Mouse (Mus musculus): Measurements from ENCODE around the gene Cybrd1.

DNA sequence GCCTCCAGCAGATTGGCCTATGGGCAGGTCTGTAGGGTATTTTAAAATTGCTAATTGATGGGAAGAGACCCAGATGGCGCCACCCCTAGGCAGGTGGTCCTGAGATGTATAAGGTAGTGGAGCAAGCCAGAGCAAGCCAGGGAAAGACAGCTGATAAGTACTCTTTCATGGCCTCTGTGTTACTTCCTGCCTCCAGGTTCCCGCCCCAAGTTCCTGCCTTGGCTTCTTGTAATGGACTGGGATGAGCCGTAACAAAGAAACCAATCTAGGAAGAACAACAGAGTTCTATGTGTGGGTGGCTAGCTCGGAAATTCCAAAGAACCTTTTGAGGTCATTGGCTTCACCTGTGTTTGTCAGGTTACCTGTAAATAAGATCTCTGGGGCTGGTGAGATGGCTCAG, 49.5 kb downstream of the Cybrd1 start:
- TF ChIP-seq POLR2A (IDR thresholded peaks at IDR 0.05; ENCODE audit: insufficient read depth, low read length) (no peak), CTCF (IDR thresholded peaks at IDR 0.05; ENCODE audit: low read depth, low read length) (no peak), EP300 (IDR thresholded peaks at IDR 0.05; ENCODE audit: insufficient read depth, low read depth, low read length) (peak; percentile 62; the same call in 1 of the 2 replicates)

Data from ES-Bruce4 (cell line).